In the genomic region with DNA sequence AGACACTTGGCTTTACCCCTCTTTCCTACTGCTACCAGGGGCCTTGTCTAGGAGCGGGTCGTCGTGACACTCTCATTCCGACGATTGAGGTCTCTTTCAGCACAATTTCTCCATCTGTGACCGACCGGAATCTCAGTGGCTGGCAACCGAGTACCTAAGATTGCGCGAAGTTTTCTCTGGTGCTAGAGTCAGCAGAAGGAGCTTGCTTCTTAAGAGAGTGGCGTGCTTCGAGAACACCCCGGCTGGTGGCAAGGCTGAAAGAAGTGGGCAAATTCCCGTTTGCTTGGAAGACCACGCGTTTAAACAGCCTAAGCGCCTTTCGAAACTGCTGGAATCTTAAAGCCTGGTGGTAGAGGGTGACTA, we compare ENCODE assay signal across 8 mouse cellular contexts. TPM values are rescaled to one million over a fixed set of nuclear protein-coding genes. Genes with fewer than 3 reads are reported as not detected.
DNase-seq lines count a peak whose midpoint lies in the region; ATAC-seq lines count a peak whose summit lies in the region.

No protein-coding gene starts in this region.

- peaks cover 30% of the 10 kb centered on the region for H3K4me1 ChIP-seq in kidney, embryonic 16.5 days (ENCODE audit: insufficient read depth, low read length)
- H3K4me1 ChIP-seq in hindbrain, embryonic 15.5 days (replicated peaks) = peaks cover 63% of the 10 kb centered on the region
- H3K4me1 ChIP-seq in midbrain, embryonic 15.5 days = peaks cover 52% of the 10 kb centered on the region

- WGBS in kidney, embryonic 16.5 days = 6% methylated on average over 18 of the region's 18 CpGs
- WGBS in hindbrain, embryonic 15.5 days = 8% methylated on average over 18 of the region's 18 CpGs
- WGBS in midbrain, embryonic 15.5 days = 9% methylated on average over 18 of the region's 18 CpGs

- peaks cover 23% of the 10 kb centered on the region for H3K36me3 ChIP-seq in kidney, embryonic 16.5 days (ENCODE audit: insufficient read depth, low read length)
- H3K36me3 ChIP-seq in hindbrain, embryonic 15.5 days = peaks cover 18% of the 10 kb centered on the region
- H3K36me3 ChIP-seq in midbrain, embryonic 15.5 days (replicated peaks) = peaks cover 7% of the 10 kb centered on the region

- DNase-seq in kidney, postnatal 14 days = no peak
- DNase-seq in brain, adult 2 months (ENCODE audit: low read depth, low spot score) = peak; percentile 26
- no peak for DNase-seq in Muller cell, postnatal 12 days (ENCODE audit: inconsistent ontology term)
- DNase-seq in kidney, adult 8-10 months = no peak
- DNase-seq in left cerebral cortex, adult 8-10 months (ENCODE audit: low spot score in 2 of 2) = no peak

- peak overlapping the region; percentile 73 for H3K4me2 ChIP-seq in kidney, embryonic 16.5 days (replicated peaks; ENCODE audit: low read depth, low read length)
- H3K4me2 ChIP-seq in hindbrain, embryonic 15.5 days = peak overlapping the region; percentile 92
- H3K4me2 ChIP-seq in midbrain, embryonic 15.5 days = peak overlapping the region; percentile 70

- ATAC-seq in kidney, embryonic 16.5 days (ENCODE audit: low FRiP score, low TSS enrichment) = no peak
- no peak for ATAC-seq in hindbrain, embryonic 15.5 days (ENCODE audit: low FRiP score, low read depth)
- no peak for ATAC-seq in midbrain, embryonic 15.5 days (replicated peaks)

- no peaks in the 10 kb centered on the region for H3K9me3 ChIP-seq in kidney, embryonic 16.5 days (ENCODE audit: low read length)
- no peaks in the 10 kb centered on the region for H3K9me3 ChIP-seq in hindbrain, embryonic 15.5 days
- no peaks in the 10 kb centered on the region for H3K9me3 ChIP-seq in midbrain, embryonic 15.5 days

- H3K27ac ChIP-seq in kidney, embryonic 16.5 days (ENCODE audit: low read length) = no peak overlapping the region
- H3K27ac ChIP-seq in hindbrain, embryonic 15.5 days (replicated peaks) = peak overlapping the region; percentile 94
- peak overlapping the region; percentile 89; the same call in 1 of the 2 replicates for H3K27ac ChIP-seq in midbrain, embryonic 15.5 days

- no peaks in the 10 kb centered on the region for H3K27me3 ChIP-seq in kidney, embryonic 16.5 days (ENCODE audit: insufficient read depth, low read length)
- H3K27me3 ChIP-seq in hindbrain, embryonic 15.5 days = no peaks in the 10 kb centered on the region
- H3K27me3 ChIP-seq in midbrain, embryonic 15.5 days (replicated peaks) = no peaks in the 10 kb centered on the region

- peak overlapping the region; percentile 97 for H3K9ac ChIP-seq in kidney, embryonic 16.5 days (replicated peaks; ENCODE audit: low read length)
- H3K9ac ChIP-seq in hindbrain, embryonic 15.5 days = peak overlapping the region; percentile 98
- peak overlapping the region; percentile 53 for H3K9ac ChIP-seq in midbrain, embryonic 15.5 days

- peak overlapping the region; percentile 99 for H3K4me3 ChIP-seq in kidney, embryonic 16.5 days (ENCODE audit: low read length)
- H3K4me3 ChIP-seq in hindbrain, embryonic 15.5 days = peak overlapping the region; percentile 97
- peak overlapping the region; percentile 75 for H3K4me3 ChIP-seq in midbrain, embryonic 15.5 days

RNA-seq across cellular contexts. Expression of a gene that starts 0.3 kb away (rescaled TPM):
- 279 and 331 TPM in 2 replicates for polyA plus RNA-seq in kidney, embryonic 16.5 days (2015; fragmentation: Nextera tagmentation; extraction: Ambion mirVana)
- polyA plus RNA-seq in hindbrain, embryonic 15.5 days (2015; fragmentation: Nextera tagmentation; extraction: Ambion mirVana) = 270 and 289 TPM in 2 replicates
- 292 and 300 TPM in 2 replicates for polyA plus RNA-seq in midbrain, embryonic 15.5 days (2015; fragmentation: Nextera tagmentation; extraction: Ambion mirVana)
- 10 to 100 TPM; 24.8 to 52.7 (median 38.4) TPM for total RNA-seq in left cerebral cortex, adult 8-10 months (2022)

RNA-seq across cellular contexts. Expression of a gene that starts 0.8 kb away (rescaled TPM):
- polyA plus RNA-seq in kidney, embryonic 16.5 days (2015; fragmentation: Nextera tagmentation; extraction: Ambion mirVana) = 32.0 and 34.8 TPM in 2 replicates
- 25.0 and 25.7 TPM in 2 replicates for polyA plus RNA-seq in hindbrain, embryonic 15.5 days (2015; fragmentation: Nextera tagmentation; extraction: Ambion mirVana)
- 24.3 and 27.5 TPM in 2 replicates for polyA plus RNA-seq in midbrain, embryonic 15.5 days (2015; fragmentation: Nextera tagmentation; extraction: Ambion mirVana)
- total RNA-seq in left cerebral cortex, adult 8-10 months (2022) = 10 to 100 TPM; 34.7 to 40.3 (median 37.8) TPM

RNA-seq across cellular contexts. Expression of a gene that starts 47.9 kb away (rescaled TPM):
- polyA plus RNA-seq in kidney, embryonic 16.5 days (2015; fragmentation: Nextera tagmentation; extraction: Ambion mirVana) = 2.7 TPM in 2 replicates
- polyA plus RNA-seq in hindbrain, embryonic 15.5 days (2015; fragmentation: Nextera tagmentation; extraction: Ambion mirVana) = 6.4 and 6.5 TPM in 2 replicates
- 3.3 and 3.8 TPM in 2 replicates for polyA plus RNA-seq in midbrain, embryonic 15.5 days (2015; fragmentation: Nextera tagmentation; extraction: Ambion mirVana)
- 1 to 10 TPM; 3.6 to 7.8 (median 5.6) TPM for total RNA-seq in left cerebral cortex, adult 8-10 months (2022)
